Mouse (Mus musculus): ENCODE data around the gene Alg1. TPM values are rescaled to one million over a fixed set of nuclear protein-coding genes. Genes with fewer than 3 reads are reported as not detected.
A peak's percentile ranks its signal among the peaks of the same experiment; 100 is the strongest.

The Alg1 gene
- polyA plus RNA-seq, 2 experiments, result 11.4 to 12.1 TPM

- Histone ChIP-seq H3K4me2 (ENCODE audit: low read depth) (no peak overlapping the region), H3K36me3 (replicated peaks; ENCODE audit: control insufficient read depth, insufficient read depth, low read depth) (peaks cover 6% of the 10 kb centered on the region), H3K9me3 (ENCODE audit: control insufficient read depth, low read length) (no peaks in the 10 kb centered on the region), H3K27me3 (ENCODE audit: control insufficient read depth, insufficient read depth, low read length) (no peaks in the 10 kb centered on the region), H3K4me3 (ENCODE audit: insufficient read depth in 1 of 2, low read depth in 2 of 2, low read length in 2 of 2) (no peak overlapping the region), H3K9ac (replicated peaks) (no peak overlapping the region), H3K27ac (no peak overlapping the region), H3K4me1 (replicated peaks; ENCODE audit: control insufficient read depth in 2 of 2, insufficient read depth in 2 of 2, low read length in 1 of 2) (peaks cover 7 to 14% of the 10 kb centered on the region in 2 experiments)
- WGBS (ENCODE audit: insufficient replicate concordance), result 61% methylated on average over 2 of the region's 2 CpGs
- DNase-seq (ENCODE audit: low read depth in 3 of 3, low spot score in 3 of 3) (no peak), ATAC-seq (ENCODE audit: insufficient read depth) (no peak)
- no peak for TF ChIP-seq CTCF (IDR thresholded peaks at IDR 0.05; ENCODE audit: low read depth)
- no peak for TF ChIP-seq EP300 (IDR thresholded peaks at IDR 0.05; ENCODE audit: low read depth)
Measured at GRCm38 (mm10) chr16:5252260-5252659, 18.8 kb downstream of the Alg1 start.

- no peaks in the 10 kb centered on the region for H3K27me3 ChIP-seq (ENCODE audit: control insufficient read depth, insufficient read depth, low read length)
- H3K4me2 ChIP-seq (ENCODE audit: low read depth), result peak overlapping the region; percentile 82
- DNase-seq (ENCODE audit: low read depth in 3 of 3, low spot score in 3 of 3) (peak; percentile 65 to 70 (median 68)), ATAC-seq (ENCODE audit: insufficient read depth) (peak; percentile 60)
- WGBS (ENCODE audit: insufficient replicate concordance), result 3% methylated on average over 15 of the region's 15 CpGs
- no peaks in the 10 kb centered on the region for H3K36me3 ChIP-seq (replicated peaks; ENCODE audit: control insufficient read depth, insufficient read depth, low read depth)
- TF ChIP-seq CTCF (IDR thresholded peaks at IDR 0.05; ENCODE audit: low read depth) (peak; percentile 99), EP300 (IDR thresholded peaks at IDR 0.05; ENCODE audit: low read depth) (no peak)
- peaks cover 7 to 14% of the 10 kb centered on the region in 2 experiments for H3K4me1 ChIP-seq (replicated peaks; ENCODE audit: control insufficient read depth in 2 of 2, insufficient read depth in 2 of 2, low read length in 1 of 2)
- H3K27ac ChIP-seq, result no peak overlapping the region; the same call in 1 of the 2 replicates
- H3K9ac ChIP-seq (replicated peaks), result peak overlapping the region; percentile 65
- H3K9me3 ChIP-seq (ENCODE audit: control insufficient read depth, low read length), result no peaks in the 10 kb centered on the region
- peak overlapping the region; percentile 74 to 76 for H3K4me3 ChIP-seq (ENCODE audit: insufficient read depth in 1 of 2, low read depth in 2 of 2, low read length in 2 of 2)
Measured at GRCm38 (mm10) chr16:5254346-5255025, 21.1 kb downstream of the Alg1 start.

- Histone ChIP-seq H3K27me3 (ENCODE audit: control insufficient read depth, insufficient read depth, low read length) (no peaks in the 10 kb centered on the region), H3K4me3 (ENCODE audit: insufficient read depth in 1 of 2, low read depth in 2 of 2, low read length in 2 of 2) (peak overlapping the region; percentile 74 to 76), H3K4me1 (replicated peaks; ENCODE audit: control insufficient read depth in 2 of 2, insufficient read depth in 2 of 2, low read length in 1 of 2) (peaks cover 7 to 14% of the 10 kb centered on the region in 2 experiments), H3K9me3 (ENCODE audit: control insufficient read depth, low read length) (no peaks in the 10 kb centered on the region), H3K27ac (no peak overlapping the region; the same call in 1 of the 2 replicates), H3K4me2 (ENCODE audit: low read depth) (peak overlapping the region; percentile 82), H3K9ac (replicated peaks) (peak overlapping the region; percentile 65), H3K36me3 (replicated peaks; ENCODE audit: control insufficient read depth, insufficient read depth, low read depth) (no peaks in the 10 kb centered on the region)
- TF ChIP-seq CTCF (IDR thresholded peaks at IDR 0.05; ENCODE audit: low read depth), result no peak
- no peak for TF ChIP-seq EP300 (IDR thresholded peaks at IDR 0.05; ENCODE audit: low read depth)
- under 1% methylated on average over 27 of the region's 27 CpGs for WGBS (ENCODE audit: insufficient replicate concordance)
- DNase-seq (ENCODE audit: low read depth in 3 of 3, low spot score in 3 of 3), result peak in 1 of 3 experiments; percentile 10
- ATAC-seq (ENCODE audit: insufficient read depth), result peak; percentile 16
Measured at GRCm38 (mm10) chr16:5255081-5255740, 21.8 kb downstream of the Alg1 start.

GRCm38 (mm10) chr16:5255779-5256496 lies 22.5 kb downstream of the Alg1 start, which contains the start of gene Eef2kmt:
Gene Eef2kmt (minus strand): TSS chr16:5255983.
- H3K4me2 ChIP-seq (ENCODE audit: low read depth), result peak within 1 kb of the TSS; percentile 82

More at GRCm38 (mm10) chr16:5255779-5256496, 22.5 kb downstream of the Alg1 start, which contains the start of gene Eef2kmt:
- H3K9me3 ChIP-seq (ENCODE audit: control insufficient read depth, low read length), result no peaks in the 10 kb centered on the region
- DNase-seq (ENCODE audit: low read depth in 3 of 3, low spot score in 3 of 3) (peak; percentile 93 to 95 (median 93)), ATAC-seq (ENCODE audit: insufficient read depth) (peak; percentile 93)
- H3K36me3 ChIP-seq (replicated peaks; ENCODE audit: control insufficient read depth, insufficient read depth, low read depth), result no peaks in the 10 kb centered on the region
- 2% methylated on average over 57 of the region's 57 CpGs for WGBS (ENCODE audit: insufficient replicate concordance)
- H3K27me3 ChIP-seq (ENCODE audit: control insufficient read depth, insufficient read depth, low read length), result no peaks in the 10 kb centered on the region
- H3K4me3 ChIP-seq (ENCODE audit: insufficient read depth in 1 of 2, low read depth in 2 of 2, low read length in 2 of 2), result peak within 1 kb of the TSS; percentile 74 to 76
- H3K27ac ChIP-seq, result no peak within 1 kb of the TSS; the same call in 1 of the 2 replicates
- peaks cover 7 to 14% of the 10 kb centered on the region in 2 experiments for H3K4me1 ChIP-seq (replicated peaks; ENCODE audit: control insufficient read depth in 2 of 2, insufficient read depth in 2 of 2, low read length in 1 of 2)
- H3K9ac ChIP-seq (replicated peaks), result peak within 1 kb of the TSS; percentile 65
- TF ChIP-seq EP300 (IDR thresholded peaks at IDR 0.05; ENCODE audit: low read depth) (no peak), CTCF (IDR thresholded peaks at IDR 0.05; ENCODE audit: low read depth) (peak; percentile 88)
